ENCODE assay signal across 21 mouse cellular contexts in the genomic region with DNA sequence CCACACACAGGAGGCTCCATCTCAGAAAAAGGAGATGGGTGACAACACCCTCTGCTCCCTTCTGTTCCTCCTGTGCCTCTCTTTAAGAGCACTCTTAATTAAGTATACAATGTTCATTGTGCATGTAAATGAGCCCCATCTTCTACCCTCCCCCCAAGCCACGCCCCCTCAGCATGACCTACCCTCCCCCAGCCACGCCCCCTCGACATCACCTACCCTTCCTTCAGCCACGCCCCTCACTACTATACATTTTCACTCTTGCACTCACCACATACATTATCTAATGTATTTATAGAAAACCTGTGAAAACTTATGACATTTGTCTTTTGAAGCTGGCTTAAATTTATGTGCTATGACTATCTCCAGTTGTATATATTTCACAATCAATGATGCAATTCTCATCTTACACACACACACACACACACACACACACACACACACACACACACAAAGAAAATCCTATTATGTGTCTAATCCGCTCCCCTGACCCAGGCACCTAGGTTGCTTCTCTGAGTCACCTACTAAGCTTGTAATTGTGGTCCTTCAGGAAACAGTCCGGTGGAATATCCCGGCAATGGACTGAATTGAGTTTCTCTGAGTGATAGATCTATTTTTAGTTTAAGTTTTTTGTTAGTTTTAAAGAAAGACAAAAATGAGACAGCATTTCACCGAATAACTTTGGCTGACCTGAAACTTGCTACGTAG. TPM values are rescaled to one million over a fixed set of nuclear protein-coding genes. Genes with fewer than 3 reads are reported as not detected.
DNase-seq lines count a peak whose midpoint lies in the region; ATAC-seq and TF ChIP-seq lines count a peak whose summit lies in the region.
"Had no signal": no experiment of that assay in that cellular context is flagged by ENCODE, and none has a peak within 500 bp of the region (broad histone marks: within the 10 kb centered on the region; RNA-seq: fewer than 3 reads in every experiment).

No protein-coding gene starts in this region.

- no peak overlapping the region for H3K4me3 ChIP-seq in liver, postnatal 0 days (ENCODE audit: low read depth, low read length)
- H3K4me3 ChIP-seq in thymus, adult 2 months (ENCODE audit: control insufficient read depth, insufficient read depth, low read length) = no peak overlapping the region
- H3K4me3 ChIP-seq: embryonic facial prominence, embryonic 13.5 days; forebrain, embryonic 12.5 days; heart, embryonic 15.5 days; hindbrain, embryonic 13.5 days had no signal

- no peak overlapping the region for H3K4me2 ChIP-seq in liver, postnatal 0 days (ENCODE audit: low read depth, low read length)
- H3K4me2 ChIP-seq: embryonic facial prominence, embryonic 13.5 days; forebrain, embryonic 12.5 days; heart, embryonic 11.5 days; heart, embryonic 15.5 days; hindbrain, embryonic 13.5 days had no signal

- no peak overlapping the region for H3K9ac ChIP-seq in liver, postnatal 0 days (replicated peaks)
- H3K9ac ChIP-seq: embryonic facial prominence, embryonic 13.5 days; forebrain, embryonic 12.5 days; heart, embryonic 15.5 days; hindbrain, embryonic 13.5 days had no signal

- H3K9me3 ChIP-seq in liver, postnatal 0 days (ENCODE audit: low read length) = no peaks in the 10 kb centered on the region
- H3K9me3 ChIP-seq: embryonic facial prominence, embryonic 13.5 days; forebrain, embryonic 12.5 days; heart, embryonic 15.5 days; hindbrain, embryonic 13.5 days had no signal

- H3K4me1 ChIP-seq in liver, postnatal 0 days (ENCODE audit: insufficient read depth) = no peaks in the 10 kb centered on the region
- peaks cover 27% of the 10 kb centered on the region for H3K4me1 ChIP-seq in thymus, adult 2 months (replicated peaks; ENCODE audit: control insufficient read depth, insufficient read depth, low read length)
- H3K4me1 ChIP-seq: embryonic facial prominence, embryonic 13.5 days; heart, embryonic 15.5 days had no signal

- H3K27ac ChIP-seq in liver, postnatal 0 days (ENCODE audit: low read depth) = no peak overlapping the region
- no peak overlapping the region for H3K27ac ChIP-seq in thymus, adult 2 months (ENCODE audit: control insufficient read depth, insufficient read depth, low read length)
- H3K27ac ChIP-seq: embryonic facial prominence, embryonic 13.5 days; heart, embryonic 15.5 days; hindbrain, embryonic 13.5 days; hindbrain, postnatal 0 days had no signal

- no peak for TF ChIP-seq EP300 in liver, postnatal 0 days (IDR thresholded peaks at IDR 0.05; ENCODE audit: low read depth)

- intact Hi-C loops in gastrocnemius, postnatal 36 days (cut with DNase I) = no loop called here

- DNase-seq in liver (peak; percentile 21), ZHBTc4 (ENCODE audit: low read depth, low spot score) (peak; percentile 26)
- DNase-seq in liver, postnatal 0 days = no peak
- DNase-seq in thymus, postnatal 4 days = peak; percentile 68
- DNase-seq in thymus, adult 2 months = no peak
- DNase-seq in gastrocnemius, postnatal 36 days = no peak
- DNase-seq in spleen, adult 12 weeks (ENCODE audit: low spot score) = no peak
- DNase-seq: adrenal gland, postnatal 10 days; cerebellum, adult 11 months; cerebellum, adult 9-10 months; cerebellum, postnatal 36 days; gastrocnemius, postnatal 14 days; heart, adult 18-20 months; heart, postnatal 14 days had no signal

- H3K27me3 ChIP-seq in liver, postnatal 0 days (ENCODE audit: insufficient read depth, low read length) = no peaks in the 10 kb centered on the region
- no peaks in the 10 kb centered on the region for H3K27me3 ChIP-seq in thymus, adult 2 months (ENCODE audit: control insufficient read depth, insufficient read depth, low read length)
- H3K27me3 ChIP-seq: CH12.LX; embryonic facial prominence, embryonic 13.5 days; forebrain, embryonic 12.5 days; heart, embryonic 15.5 days; hindbrain, embryonic 13.5 days had no signal

- H3K36me3 ChIP-seq in liver, postnatal 0 days (replicated peaks; ENCODE audit: insufficient read depth, low read length) = no peaks in the 10 kb centered on the region
- no peaks in the 10 kb centered on the region; the same call in 1 of the 2 replicates for H3K36me3 ChIP-seq in thymus, adult 2 months (ENCODE audit: control insufficient read depth, insufficient read depth, low read length)
- H3K36me3 ChIP-seq: embryonic facial prominence, embryonic 13.5 days; forebrain, embryonic 12.5 days; heart, embryonic 15.5 days; hindbrain, embryonic 13.5 days had no signal

- TF ChIP-seq POLR2A in thymus, adult 2 months (IDR thresholded peaks at IDR 0.05; ENCODE audit: control insufficient read depth, extremely low read depth, insufficient read depth, low read length, poor library complexity) = no peak

- WGBS in liver, postnatal 0 days (ENCODE audit: insufficient replicate concordance) = 80% methylated on average over 9 of the region's 9 CpGs
- 96% methylated on average over 9 of the region's 9 CpGs for WGBS in thymus, adult 2 months

- no peak for TF ChIP-seq CTCF in liver, postnatal 0 days (IDR thresholded peaks at IDR 0.05; ENCODE audit: low read depth)
- TF ChIP-seq CTCF in thymus, adult 2 months (IDR thresholded peaks at IDR 0.05; ENCODE audit: borderline replicate concordance, control insufficient read depth, extremely low read depth, insufficient read depth, low read length, poor library complexity) = no peak

- no peak for ATAC-seq in liver, postnatal 0 days
- ATAC-seq: hindbrain, postnatal 0 days had no signal

RNA-seq across cellular contexts. Expression of a gene that starts 37.2 kb away (rescaled TPM):
- 0.05 and 0.22 TPM in 2 replicates for polyA plus RNA-seq in liver, postnatal 0 days (2015; fragmentation: Nextera tagmentation; extraction: Ambion mirVana)
- 22.6 and 26.4 TPM in 2 replicates for polyA plus RNA-seq in thymus, adult 2 months (2012; rRNA removed)
- under 1 TPM; 0.10 to 0.28 TPM for total RNA-seq in gastrocnemius, postnatal 36 days (2021)

Comparison
In these comparisons a context has a peak if more than half of its experiments do, and no peak if none do; other contexts are left out.
1. DNase-seq: peak in liver (single experiment), thymus, postnatal 4 days (single experiment) and ZHBTc4 (single experiment); none in liver, postnatal 0 days (single experiment), thymus, adult 2 months (single experiment), gastrocnemius, postnatal 36 days (0 of 2) and spleen, adult 12 weeks (single experiment).
2. RNA of a gene that starts 37.2 kb away (polyA plus RNA-seq): 22.6 to 26.4 TPM in thymus, adult 2 months; 0.05 to 0.22 TPM in liver, postnatal 0 days; every median in the first group is over 10 times any median in the second.